Mouse (Mus musculus) megakaryocyte-erythroid progenitor cell, adult 5-6 weeks (primary cell): Measurements from ENCODE around the gene Ssc5d. TPM values are rescaled to one million over a fixed set of nuclear protein-coding genes. Genes with fewer than 3 reads are reported as not detected.
A peak's percentile ranks its signal among the peaks of the same experiment; 100 is the strongest.

Source experiments
- ATAC-seq: replicated peaks from 2 replicates; pipeline ENCODE4 v1.8.0; 2016; ENCODE audit warnings: mild to moderate bottlenecking, inconsistent platforms; ENCODE audit not compliant: severe bottlenecking, poor library complexity, low FRiP score, low TSS enrichment
- total RNA-seq, 2 experiments: library from RNA; stranded (forward) in 1 of 2; stranded (reverse) in 1 of 2; fragments of 200-1000, 215-1000 nt in 1 of 2; fragments of >200 nt in 1 of 2; fragmentation: Nextera tagmentation in 1 of 2; gene quantifications; 2 replicates each; pipeline ENCODE4 v1.2.3; 2014 to 2017

The Ssc5d gene
- total RNA-seq, 2 experiments from 2014 or later, result not detected

DNA sequence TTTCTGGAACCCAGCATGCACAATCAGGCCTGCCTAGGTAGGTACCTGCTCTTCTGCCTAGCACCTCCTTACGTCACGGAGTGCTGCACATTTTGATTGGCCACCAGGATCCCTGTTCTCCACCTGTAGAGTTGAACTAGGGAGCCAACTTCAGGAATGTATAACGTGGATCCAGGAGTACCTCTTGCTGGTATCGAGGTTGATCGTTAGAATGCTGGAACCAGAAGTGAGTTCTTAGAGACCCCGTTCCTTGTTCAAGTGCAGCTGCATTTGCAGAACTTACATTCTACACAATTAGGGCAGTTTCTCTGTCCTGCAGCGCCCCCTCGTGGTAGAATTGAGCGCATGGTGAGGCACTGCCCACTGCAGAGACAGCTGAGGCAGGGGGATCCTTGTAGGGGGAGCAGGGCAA lies 14.5 kb downstream of the Ssc5d start:
- ATAC-seq, result peak; percentile 44; the same call in 1 of the 2 replicates

DNA sequence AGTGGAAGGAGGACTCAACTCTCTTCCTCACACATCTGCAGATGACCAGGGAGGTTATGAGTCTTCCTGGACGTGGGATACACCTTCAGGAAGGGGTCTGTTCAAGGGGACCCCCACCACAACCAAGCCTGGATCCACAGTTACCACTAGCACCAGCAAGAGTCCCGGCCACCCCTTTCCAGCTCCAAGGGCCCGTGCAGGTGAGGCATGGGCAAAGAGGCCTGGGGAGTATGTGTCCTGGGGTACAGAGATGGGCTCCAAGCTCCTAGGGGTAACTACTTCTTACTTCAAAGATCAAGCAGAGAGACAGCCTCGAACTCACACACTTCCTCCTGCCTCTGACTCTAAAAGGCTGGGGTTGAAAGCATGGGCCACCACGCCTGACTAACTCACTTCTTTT lies 17.1 kb downstream of the Ssc5d start:
- no peak for ATAC-seq

DNA sequence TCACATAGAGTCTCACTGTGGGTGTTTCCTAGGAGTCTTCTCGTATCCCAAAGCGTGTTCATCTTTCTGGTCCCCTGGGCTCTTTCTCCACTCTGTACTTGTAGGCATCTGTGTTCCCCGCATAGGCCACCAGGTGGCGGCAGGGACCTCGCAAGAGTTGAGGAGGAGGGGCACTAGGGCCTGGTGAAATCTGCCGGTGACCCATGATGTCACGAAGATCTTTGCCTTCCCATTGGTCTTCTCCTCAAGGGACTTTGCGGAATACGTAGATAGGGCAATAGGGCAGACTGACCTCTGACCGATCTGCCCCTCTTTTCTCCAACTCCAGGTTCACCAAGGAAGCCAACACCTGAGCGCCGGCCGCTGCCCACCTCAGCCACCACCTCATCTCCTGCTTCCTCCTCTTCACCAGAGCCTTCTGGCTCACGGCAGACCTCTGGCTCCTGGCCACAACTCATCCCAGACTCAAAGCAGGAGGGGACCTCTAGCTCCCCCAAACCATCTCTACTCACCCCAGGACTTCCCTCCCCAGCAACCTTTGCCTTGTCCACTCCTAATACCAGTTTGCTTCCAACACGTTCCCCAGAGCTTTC lies 17.7 kb downstream of the Ssc5d start:
- peak; percentile 91 for ATAC-seq

DNA sequence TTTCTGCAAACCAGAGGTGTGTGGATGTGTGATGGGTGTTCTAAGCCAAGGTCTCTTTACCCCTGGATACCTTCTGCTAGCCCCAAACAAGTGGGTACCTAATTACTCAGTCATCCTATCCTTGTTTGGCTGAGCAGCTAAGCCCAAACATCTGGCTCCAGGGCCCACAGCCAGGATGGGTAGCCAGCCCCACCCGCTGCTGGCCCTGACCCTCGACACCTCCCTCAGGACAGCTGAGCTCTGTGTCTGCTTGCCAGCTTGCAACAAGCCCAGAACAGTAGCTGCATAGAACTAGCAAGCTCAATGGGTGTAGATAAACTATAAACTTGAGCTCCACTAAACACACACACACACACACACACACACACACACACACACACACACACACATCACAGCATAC lies 22.3 kb downstream of the Ssc5d start:
- ATAC-seq, result no peak

DNA sequence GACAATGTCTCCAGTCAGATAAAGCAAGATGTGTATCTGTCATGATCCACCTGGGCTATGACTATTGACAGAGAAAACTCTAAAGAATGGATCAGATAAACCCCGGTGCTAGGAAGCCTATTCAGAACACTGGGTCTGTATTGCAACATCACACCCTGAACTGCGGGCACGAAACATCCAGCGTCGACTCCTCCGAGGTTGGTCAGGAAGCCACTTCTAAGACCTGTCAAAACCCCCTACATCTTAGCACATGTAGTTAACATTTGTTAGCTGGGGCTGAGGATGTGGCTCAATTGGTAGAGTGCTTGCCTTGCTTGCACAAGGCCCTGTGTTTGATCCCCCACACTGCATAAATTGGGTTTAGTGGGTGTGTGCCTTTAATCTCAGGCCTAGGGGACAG lies 22.8 kb downstream of the Ssc5d start:
- ATAC-seq, result no peak

DNA sequence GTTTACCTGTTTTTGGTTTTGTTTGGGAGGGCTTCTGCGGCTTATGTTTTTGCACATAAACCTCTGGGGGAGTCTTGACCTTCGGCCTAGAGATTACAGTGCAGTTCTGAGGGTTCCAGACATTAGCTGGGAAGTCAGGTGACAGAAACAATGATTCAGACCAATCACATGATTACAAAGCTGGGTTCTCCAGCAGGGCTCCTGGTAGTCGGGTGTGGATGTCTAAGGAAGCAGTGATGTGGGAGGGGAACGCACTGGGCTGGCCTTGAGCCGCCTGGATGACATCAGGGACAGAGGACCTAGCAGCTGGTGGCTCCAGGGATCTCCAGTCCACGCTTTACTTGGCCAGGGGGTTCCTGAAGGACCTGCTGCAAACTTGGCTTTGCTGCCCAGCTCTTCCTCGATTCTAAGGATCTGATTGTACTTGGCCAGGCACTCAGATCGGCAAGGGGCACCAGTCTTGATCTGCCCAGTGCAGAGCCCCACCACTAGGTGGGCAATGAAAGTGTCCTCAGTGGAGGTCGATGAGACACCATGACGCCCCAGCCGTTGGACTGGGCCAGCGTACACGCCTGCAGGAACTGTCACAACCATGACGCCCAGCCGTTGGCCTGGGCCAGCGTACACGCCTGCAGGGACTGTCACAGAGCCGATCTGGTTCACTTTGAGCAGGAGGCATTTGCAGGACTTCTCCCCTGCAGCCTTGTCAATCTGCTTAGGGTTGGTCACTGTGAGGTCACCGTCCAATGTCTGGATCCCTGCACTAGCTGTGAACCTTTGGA lies 25.2 kb downstream of the Ssc5d start:
- ATAC-seq, result no peak

DNA sequence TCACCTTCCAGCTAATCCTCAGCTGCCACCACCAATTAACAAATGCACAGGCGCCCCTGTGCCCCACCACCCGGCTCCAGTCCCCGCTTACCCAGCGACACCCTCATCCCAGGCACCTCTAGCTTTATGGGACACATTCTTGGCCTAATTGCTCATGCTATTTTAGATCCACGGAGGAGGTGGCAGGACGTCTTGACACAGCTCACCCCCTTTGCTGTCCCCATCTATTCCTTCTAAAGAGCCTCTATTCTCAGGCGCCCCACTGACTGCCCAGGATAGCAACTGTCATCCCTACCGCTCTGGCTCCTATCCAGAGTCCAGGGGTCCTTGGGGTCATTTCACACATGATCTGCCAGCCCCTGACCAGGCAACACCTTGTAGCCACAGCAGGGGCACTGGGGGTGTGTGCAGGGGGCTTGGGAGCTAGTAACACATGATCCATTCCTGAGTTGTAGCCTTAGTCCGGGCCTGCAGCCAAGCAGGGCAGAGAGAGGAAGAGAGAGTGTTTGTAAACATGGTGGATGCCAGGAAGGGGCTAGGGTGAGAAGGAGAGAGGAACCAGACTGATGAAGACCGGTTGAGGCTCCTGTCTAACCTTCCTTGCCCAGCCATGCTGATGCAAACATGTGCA lies 28.3 kb downstream of the Ssc5d start:
- no peak for ATAC-seq

DNA sequence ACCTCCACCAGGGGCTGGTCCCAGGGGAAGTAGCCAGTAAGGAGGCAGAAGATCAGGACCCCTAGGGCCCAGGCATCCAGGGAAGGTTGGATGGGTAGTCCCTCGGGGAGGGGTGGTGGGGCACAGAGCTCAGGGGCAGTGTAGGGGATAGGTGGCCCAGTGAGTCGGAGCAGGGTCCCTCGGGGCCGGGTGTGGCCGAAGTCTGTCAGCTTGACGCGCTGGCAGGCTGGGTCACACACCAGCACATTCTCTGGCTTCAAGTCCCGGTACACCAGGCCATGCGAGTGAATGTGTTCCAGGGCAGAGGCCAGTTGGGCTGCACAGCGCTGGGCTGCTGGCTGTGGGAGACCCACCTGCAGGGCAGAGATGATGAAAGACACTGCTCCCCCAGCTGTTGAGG lies 31.8 kb downstream of the Ssc5d start:
- ATAC-seq, result no peak

DNA sequence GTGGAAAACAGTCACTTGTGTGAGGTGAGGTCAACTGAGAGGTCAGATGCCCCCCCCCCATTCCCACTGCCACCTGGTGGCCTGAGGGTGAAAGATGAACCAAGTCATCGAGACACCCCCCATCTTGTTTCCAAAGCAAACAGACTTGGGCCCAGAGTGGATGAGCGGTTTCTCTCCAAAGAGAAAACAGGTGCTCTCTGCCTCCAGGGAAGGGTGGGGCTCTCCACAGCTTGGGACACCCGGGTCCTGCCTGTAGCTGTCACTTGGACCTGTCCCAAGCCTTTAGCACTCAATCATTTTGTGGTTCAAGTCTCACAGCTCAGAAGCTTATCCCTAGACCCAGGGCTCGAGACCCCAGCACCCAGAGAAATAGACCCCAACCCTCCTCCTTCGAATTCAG lies 37.9 kb downstream of the Ssc5d start:
- ATAC-seq, result no peak

DNA sequence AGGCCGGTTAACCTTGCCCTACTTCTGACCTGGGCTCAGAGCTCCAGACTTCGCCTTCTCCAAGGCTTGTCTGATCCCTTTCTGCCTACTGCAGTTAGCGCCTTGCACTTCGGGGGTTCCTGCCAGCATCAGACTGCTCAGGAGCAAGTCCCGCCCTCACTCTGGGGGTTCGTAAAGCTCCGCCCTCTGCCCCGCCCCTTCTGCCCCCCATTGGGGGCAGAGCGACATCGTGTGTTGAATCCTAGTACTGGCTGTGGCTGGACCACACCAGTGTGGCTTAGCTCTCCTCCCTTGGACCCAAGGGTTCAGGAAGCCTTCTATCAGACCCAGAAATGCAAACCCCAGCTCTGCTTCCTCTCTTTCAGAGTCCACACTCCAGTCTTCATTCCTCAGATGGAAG lies 38.7 kb downstream of the Ssc5d start, which contains the start of gene Sbk2:
Gene Sbk2 (minus strand): TSS at position 135 of the 400 bp plus-strand sequence.
- peak; percentile 94 for ATAC-seq

DNA sequence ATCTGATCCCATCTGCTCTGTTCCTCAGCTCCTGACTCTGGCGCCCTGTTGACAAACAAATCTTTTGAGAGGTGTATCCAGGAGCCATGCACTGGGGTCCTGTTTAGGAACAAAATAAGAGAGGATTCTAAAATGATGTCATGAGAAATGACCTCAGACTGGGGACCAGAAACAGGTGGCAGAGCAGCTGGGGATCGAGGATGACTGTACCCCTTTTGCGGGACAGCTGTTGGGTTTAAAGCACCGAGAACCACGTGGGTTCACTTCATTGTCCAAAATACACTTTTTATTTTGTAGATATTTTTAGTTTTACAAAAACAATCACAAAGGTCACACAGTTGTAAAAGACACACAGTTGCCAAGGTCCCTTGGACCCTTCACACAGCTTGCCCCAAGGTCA lies 39.4 kb downstream of the Ssc5d start:
- ATAC-seq, result no peak

DNA sequence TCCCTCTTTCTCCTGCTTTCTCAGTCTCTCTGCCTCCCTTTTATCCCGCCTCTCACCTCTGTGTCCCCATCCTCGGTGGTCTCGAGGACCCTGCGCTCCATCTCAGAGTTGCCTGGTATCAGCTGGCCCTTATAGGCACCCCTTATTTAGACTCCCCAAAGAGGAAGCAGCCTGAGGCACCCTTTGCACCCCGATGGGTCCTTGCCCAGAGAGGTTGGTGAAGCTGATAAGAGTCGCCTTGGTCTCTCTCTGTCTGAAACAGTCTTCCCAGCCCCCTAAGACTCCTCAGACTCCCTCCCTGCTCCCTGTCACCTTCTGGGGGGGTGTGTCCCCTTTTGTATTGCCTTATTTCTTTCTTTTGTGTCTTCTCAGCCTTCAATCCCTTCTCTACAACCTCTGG lies 45.5 kb downstream of the Ssc5d start, which contains the start of gene Sbk3:
Gene Sbk3 (minus strand): TSS at position 101 of the 400 bp plus-strand sequence.
- no peak for ATAC-seq

DNA sequence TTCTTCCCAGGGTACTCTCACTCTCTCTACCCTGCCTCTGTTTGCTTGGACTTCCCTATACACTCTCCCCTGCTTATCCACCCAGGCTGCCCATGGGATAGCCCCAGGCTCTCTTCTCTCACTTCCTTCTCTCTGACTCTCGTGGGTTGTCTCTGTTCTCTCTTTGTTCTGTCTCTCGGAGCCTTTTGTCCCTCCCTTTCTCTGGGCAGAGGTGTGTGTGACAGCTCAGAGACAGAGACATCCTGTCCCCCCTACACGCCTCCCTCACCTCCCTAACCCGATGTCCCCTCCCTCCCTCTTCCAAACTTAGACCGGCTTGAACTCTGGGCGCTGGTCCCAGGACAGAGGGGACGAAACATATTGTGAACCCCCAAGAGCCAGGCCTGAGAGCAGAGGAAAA lies 46.1 kb downstream of the Ssc5d start:
- no peak for ATAC-seq

DNA sequence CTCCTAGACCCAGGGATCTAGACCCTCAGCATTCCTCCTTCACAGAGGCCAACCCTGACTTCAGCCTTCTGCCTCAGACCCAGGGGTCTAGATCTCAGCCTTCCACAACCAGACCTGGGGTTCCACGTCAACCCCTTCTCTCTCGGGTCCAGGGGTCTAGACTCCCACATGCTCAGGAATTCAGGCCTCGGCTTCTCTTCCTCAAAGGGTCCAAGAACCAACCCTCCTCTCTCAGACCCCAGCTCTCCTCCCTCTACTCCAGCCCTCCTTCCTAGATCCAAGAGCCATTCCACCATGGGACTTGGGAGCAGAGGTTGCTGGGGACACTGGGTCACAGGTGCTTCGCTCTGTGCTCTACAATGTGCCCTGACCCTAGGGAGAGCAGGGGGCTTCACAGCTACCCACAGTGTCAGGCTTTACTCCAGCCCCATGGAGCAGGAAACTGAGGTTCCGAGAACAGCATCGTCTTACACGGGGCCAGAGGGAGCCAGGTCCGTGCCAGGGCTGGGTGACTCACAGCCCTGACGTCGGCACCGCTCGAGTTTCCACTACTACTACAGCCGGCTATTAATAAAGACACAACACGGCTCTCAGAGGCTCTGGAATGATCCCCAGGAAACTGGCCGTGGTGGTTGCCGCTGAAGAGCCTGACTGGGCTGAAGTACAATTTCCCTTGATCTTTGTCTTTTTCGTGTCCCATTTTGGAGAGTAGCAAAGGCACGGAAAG lies 46.9 kb downstream of the Ssc5d start:
- no peak for ATAC-seq

DNA sequence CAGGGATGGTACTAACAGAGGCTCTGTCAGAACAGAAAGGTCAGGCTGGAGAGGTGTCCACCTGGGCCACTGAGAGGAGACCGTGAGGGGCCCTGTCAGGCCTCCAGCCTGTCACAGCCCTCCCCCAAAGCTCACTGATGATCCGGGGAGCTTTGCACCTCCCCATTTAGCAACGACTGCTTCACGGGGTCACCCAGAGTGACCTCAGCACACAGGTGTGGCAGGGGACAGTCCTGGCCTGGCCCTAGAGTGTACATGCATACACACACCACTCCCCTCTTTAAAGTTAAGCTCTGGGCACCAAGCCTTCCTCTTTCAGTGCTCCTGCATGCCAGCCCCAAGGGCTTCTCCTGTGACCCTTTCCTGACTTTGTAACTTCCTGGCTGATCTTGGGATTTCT lies 49.9 kb downstream of the Ssc5d start:
- no peak for ATAC-seq

DNA sequence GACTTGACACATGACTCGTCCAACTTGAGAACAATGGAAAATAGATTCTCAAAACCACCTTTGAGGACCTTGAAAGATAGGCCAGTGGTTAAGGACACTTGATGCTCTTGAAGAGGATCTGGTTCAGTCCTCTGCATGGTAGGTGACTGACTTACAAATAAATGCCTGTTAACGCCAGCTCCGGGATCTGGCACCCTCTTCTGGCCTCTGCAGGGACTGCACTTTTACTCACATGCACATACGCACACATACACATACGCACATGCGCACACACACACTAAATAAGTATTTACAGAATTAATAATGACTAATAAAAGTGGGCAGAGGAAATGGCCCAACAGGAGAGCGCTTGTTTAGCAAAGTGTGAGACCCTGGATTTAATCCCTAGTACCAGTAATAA lies 51.2 kb downstream of the Ssc5d start:
- ATAC-seq, result no peak

DNA sequence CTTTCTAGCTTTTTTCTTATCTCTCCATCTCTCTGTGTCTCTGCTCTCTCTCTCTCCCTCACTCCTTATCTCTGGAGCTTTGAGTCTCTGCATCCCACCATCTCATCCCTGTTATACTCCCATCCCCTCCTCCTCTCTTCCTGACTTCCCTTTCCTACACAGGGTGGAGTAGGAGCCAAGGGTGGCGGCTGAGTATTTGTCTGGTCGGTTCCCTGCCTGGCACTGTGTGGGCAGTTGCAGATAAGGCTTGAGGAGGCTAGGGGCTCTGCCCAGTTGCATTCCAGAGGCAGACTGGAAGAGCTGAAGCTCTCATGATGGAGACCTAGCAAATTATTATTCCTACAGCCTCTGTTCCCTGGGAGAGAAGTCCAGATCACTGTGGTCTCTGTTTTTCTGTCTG lies 62.7 kb downstream of the Ssc5d start:
- no peak for ATAC-seq

DNA sequence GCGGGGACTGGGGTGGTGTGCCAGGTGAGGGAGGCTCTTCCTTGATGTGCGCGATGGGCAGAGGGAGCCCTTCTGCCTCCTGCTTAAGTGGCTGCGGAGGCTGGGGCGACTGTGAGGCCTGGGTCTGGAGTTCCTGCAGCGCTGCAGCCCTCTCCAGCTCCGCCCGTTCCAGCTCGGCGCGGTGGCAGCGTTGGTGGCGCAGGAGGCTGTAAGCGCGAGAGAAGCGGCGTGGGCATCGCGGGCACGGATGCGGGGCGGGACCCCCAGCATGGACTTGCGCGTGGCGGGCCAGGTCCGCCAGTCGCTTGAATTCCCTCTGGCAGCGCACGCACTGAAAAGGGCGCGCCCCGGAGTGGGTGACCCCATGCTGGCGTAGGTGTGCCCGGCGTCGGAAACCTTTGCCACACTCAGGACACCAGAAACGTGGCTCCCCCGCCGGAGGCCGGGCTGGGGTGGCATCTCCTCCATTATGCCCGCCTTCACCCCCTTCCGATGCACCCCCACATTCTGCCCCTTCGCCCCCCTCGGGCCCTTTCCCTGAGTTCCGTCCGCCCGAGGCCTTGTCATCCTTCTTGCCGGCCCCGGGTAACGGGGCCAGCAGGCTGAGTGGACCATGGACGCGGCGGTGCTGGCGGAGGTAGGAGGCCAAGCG lies 67.9 kb downstream of the Ssc5d start:
- no peak for ATAC-seq

DNA sequence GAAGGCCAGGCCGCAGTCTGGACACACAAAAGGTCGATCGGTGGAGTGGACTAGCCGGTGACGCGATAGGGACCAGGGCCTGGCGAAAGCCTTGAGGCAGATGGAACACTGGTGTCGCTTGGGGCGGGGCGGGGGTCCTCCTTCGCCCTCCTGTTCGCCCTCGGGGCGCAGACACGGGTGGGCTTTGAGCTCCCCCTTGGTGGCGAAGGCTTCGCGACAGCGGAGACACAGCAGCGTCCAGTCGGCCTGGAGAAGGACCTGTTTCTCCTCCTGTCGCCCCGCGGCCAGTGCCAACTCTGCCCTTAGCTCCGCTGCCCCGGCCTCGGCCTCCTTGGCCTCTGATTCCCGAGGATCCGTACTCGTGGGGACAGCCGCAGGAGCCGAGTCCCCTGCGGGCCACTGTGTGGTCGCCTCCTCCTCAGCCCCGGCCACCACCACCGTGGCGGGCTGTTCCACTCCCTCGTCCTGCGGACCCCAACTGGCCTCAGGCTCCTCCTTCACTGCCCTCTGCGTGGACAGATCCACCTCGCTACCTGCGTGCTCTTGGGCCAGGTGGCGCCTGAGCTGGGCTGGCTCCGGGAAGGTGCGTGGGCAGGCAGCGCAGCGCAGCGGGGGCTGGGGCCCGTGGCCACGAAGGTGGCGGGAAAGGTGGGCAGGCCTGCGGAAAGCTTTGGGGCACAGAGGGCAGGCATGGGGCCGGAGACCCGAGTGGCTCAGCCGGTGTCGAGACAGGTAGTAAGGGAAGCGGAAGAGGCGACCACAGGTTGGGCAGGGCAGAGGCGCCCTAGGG lies 68.6 kb downstream of the Ssc5d start:
- ATAC-seq, result no peak
